Mouse (Mus musculus) testis, adult 2 months (tissue): Measurements from ENCODE around the gene Plekha3.

Experiments
- CTCF ChIP-seq: fragments of 200-500 bp; IDR thresholded peaks from 2 replicates; pipeline ENCODE4 v1.5.1; 2012; ENCODE audit warnings: low read depth, mild to moderate bottlenecking, inconsistent platforms, low read length, moderate library complexity; ENCODE audit not compliant: control insufficient read depth, insufficient read depth, insufficient replicate concordance
- POLR2A ChIP-seq: fragments of 200-500 bp; IDR thresholded peaks from 2 replicates; pipeline ENCODE4 v1.6.1; 2012; ENCODE audit warnings: low read depth, mild to moderate bottlenecking, inconsistent platforms, low read length, moderate library complexity; ENCODE audit not compliant: control insufficient read depth

DNA sequence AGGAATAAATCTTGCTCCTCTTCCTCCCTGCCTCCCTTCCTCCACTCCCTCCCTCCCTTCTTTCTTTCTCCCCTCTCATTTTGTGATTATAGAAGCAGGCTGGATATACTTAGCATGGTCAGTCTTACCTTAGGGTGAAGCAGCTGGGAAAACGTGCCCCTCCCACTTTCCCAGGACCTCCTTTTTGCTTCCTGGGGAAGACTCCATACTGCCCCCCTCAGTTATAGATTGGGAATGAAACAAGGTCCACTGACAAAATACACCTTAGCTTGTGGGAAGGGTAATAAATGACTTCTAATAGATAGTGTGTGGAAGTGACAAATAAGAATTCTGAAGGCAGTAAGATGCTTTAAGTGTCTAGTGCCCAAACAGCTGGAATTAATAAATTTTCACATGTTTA is 19.1 kb upstream of the Plekha3 start:
- TF ChIP-seq POLR2A: no peak
- no peak for TF ChIP-seq CTCF
